Mouse (Mus musculus) MEL (cell line): ENCODE measurements around the gene Rps26.

Source experiments
- CHD1 ChIP-seq: IDR thresholded peaks from 2 replicates; pipeline ENCODE4 v1.6.1; 2012; ENCODE audit warnings: low read depth, mild to moderate bottlenecking, inconsistent platforms, low read length, improper control_type of control experiment
- CTCF ChIP-seq, 3 experiments: IDR thresholded peaks in 2 of 3; conservative IDR thresholded peaks in 1 of 3; 2 replicates each; pipeline ENCODE4 v1.5.1; 2011 to 2012; ENCODE audit warnings: low read length in 3 of 3, low read depth in 2 of 3, mild to moderate bottlenecking in 2 of 3, improper control_type of control experiment in 1 of 3, inconsistent platforms in 1 of 3, mixed read lengths in 1 of 3, moderate library complexity in 1 of 3; ENCODE audit not compliant: control insufficient read depth in 1 of 3, insufficient read depth in 1 of 3, poor library complexity in 1 of 3, severe bottlenecking in 1 of 3
- EP300 ChIP-seq, 2 experiments: IDR thresholded peaks; 2 replicates each; pipeline ENCODE4 v1.6.1; 2011; ENCODE audit warnings: improper control_type of control experiment in 2 of 2, low read length in 2 of 2, low read depth in 1 of 2, mild to moderate bottlenecking in 1 of 2
- MAFK ChIP-seq: IDR thresholded peaks from 2 replicates; pipeline ENCODE4 v1.6.1; 2011; ENCODE audit warnings: low read depth, mild to moderate bottlenecking, low read length, improper control_type of control experiment, borderline replicate concordance
- POLR2A ChIP-seq, 2 experiments: IDR thresholded peaks; 2 replicates each; pipeline ENCODE4 v1.6.1; 2011 to 2012; ENCODE audit warnings: low read length in 2 of 2, mild to moderate bottlenecking in 2 of 2, control low read depth in 1 of 2, improper control_type of control experiment in 1 of 2, low read depth in 1 of 2, moderate library complexity in 1 of 2; ENCODE audit not compliant: control insufficient read depth in 1 of 2, insufficient read depth in 1 of 2, poor library complexity in 1 of 2

GRCm38 (mm10) chr10:128626311-128627310 lies at the start of gene Rps26:
- TF ChIP-seq POLR2A (IDR thresholded peaks at IDR 0.05; ENCODE audit: control insufficient read depth in 1 of 2, insufficient read depth in 1 of 2, low read depth in 1 of 2, low read length in 2 of 2, poor library complexity in 1 of 2) (peak; percentile 96 to 98), CTCF (IDR thresholded peaks at IDR 0.05 in 2 of 3, conservative IDR thresholded peaks at IDR 0.05 in 1 of 3; ENCODE audit: control insufficient read depth in 1 of 3, insufficient read depth in 1 of 3, low read depth in 2 of 3, low read length in 3 of 3, poor library complexity in 1 of 3, severe bottlenecking in 1 of 3) (peak in 2 of 3 experiments; percentile 6 to 59; a peak in 2 of 6 replicates), MAFK (no peak), EP300 (IDR thresholded peaks at IDR 0.05; ENCODE audit: low read depth in 1 of 2, low read length in 2 of 2) (peak in 1 of 2 experiments; percentile 18; a peak in 1 of 4 replicates), CHD1 (no peak)
